Mouse (Mus musculus) T-cell, adult 2 months (primary cell): ENCODE results near the gene Dhh.

Source experiments
- DNase-seq: peaks from one replicate; pipeline ENCODE4 v3.0.0; 2022; ENCODE audit warnings: low spot score

Gene Dhh

DNA sequence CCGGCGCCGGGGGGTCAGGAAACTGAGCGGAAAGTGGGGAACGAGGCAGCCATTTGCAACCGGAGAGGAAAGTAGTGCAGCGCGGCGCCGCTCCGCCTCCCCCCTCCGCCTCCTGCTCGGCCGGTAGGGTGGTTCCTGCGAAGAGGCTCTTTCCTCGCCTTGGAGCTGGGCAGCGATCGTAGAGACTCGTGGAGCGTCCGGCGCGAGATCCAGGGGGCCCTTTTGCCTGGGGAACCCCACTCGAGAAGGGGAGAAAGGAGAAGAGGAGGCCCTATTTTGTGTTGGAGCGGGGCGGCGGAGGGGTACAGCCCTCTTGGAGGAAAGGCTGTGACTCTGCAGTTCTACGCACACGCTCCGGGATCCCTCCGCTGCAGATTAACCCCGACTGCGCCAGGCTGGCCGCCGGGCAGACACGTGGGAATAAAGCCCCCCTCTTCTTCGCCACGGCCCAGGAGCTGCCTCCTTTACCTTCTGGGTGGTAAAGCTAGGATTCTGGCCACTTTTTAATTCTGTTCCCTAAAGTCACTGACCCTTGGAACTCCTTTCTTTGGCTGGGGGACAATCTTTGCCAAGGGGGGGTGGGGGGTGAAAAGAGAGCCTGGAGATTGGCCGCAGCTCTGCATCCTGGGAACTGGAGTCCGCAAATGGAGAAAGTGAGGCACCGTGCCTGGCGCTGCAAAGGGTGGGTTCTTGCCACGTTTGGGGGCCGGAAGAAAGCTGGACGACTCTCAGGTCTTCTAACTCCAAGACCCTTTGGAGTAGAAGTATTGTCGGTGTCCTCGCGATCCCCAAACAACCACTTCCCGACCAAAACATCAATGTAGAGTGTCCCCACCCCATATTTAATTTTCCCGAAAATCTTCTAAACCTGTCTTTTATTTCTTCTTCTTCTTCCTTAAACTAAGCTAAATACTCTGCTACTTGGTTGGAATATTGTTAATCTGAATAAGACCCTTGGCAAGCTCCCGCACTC is 26.1 kb downstream of the Dhh start:
- peak; percentile 88 for DNase-seq

DNA sequence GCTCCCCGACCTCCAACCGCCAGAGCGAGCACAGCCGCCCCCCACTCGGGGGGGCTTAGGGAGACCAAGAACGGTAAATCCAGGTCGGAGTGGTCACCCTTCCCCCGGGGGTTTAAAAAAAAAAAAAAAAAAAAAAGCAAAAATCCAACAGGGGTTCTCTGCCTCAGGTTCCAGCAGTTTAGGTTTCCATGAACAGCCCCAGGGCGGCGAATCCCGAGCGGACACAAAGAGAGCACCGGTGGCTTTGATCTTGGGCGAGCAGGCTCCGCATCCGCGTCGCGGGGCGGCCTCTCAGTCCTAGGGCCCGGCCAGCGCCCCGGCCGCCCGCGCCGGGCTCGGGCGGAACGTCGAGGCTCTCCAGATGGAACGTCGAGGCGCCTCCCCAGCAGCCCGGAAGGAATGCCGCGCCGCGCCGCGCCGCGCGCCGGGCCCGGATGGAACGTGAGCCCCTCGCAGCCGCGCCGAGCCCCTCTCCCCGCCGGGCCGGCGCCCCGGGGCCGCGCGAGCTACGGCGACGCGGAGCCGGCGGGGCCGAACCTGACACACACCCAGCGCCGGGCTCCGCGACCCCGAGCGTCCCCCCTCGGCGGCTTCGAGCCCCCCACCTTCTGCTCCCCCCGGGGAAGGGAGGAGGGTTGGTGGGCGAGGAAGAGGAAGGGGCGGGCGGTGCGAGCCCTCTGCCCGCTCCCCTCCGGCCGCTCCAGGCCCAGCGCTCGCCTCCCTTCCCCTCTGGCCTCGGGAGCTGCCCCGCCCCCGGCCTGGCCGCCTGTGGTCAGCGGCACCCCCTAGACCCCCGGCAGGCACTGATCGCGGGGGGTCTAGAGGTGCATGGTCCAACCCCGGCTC is 27.0 kb downstream of the Dhh start, which contains the start of gene Kmt2d:
Gene Kmt2d (minus strand): TSS at position 135 of the 846 bp plus-strand sequence.
- no peak for DNase-seq

DNA sequence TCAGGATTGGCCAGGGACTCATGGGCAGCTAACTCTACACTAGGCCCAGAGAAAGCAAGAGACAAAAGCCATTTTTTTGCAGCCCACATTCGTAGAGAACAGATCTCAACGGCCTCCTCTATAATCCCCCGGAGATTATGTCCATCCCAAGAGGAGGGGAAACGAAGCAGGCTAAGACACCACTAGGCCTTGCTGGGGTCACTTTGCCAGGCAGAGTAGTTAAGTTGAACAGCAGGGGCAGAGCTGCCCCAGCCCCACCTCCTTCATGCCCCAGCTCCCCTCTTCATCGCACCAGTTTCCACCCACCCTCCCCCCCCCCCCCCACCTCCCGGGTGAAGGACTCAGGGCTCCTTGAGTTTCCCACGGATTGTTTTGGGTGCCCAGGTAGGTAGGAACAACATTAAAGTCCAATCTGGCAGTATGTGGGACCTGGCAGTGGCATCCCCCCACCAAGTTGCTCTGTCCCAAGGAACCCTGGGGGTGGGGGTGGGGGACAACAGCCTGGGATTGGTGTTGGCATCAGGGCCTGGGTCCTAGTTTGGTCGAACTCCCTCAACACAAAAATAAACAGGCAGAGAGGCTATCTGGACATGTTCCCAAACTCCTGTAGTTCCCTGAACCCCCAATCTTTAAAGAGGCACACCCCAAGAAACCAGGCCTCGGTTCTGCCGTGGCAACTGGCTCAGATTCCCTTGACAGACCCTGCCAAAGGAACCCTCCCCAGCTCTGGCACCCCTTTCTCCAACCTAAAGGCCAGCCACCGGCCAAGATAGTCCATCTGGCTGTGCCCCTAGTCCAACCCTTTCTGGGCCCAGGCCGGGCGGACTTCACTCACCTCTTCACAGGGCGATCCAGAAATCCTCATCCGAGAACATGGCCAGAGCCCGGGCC is 27.9 kb downstream of the Dhh start:
- no peak for DNase-seq

DNA sequence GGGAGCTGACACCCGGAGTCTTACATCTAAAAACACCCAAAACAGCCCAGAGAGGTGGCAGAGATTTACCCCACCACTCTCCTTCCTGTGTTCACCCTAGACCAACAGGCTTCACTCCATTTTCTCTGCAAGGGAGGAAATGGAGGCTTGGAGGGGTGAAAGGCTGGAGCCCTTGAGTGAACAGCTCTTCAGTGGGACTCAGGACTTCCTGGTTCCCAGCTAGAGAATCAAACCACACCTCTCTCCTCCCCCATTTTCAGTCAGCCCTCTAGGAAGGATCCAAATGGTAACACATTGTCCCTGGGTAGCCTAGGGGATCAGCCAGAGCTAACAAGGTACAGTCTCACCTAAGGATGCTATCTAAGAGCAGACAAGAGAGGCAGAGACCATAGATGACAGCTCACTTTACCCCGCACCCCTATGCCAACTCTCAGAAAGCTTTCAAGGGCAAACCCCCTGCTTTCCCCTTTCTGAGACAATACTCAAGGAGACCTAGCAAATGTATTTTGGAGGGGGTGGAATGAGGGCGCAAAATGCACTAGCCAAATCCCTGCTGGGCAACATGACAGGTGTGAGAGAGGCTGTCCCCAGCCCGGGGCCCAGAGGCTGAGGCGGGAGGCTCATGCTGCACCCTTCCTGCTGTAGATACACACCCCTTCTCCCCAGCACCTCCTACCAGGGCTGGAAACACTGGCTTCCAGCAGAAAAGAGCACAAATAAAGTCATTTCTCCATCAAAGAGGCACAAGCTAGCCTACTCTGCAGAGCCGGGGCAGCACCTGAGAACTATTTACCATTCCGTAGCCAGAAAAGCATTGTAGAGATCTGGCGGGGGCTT is 28.8 kb downstream of the Dhh start:
- DNase-seq, result peak; percentile 49

DNA sequence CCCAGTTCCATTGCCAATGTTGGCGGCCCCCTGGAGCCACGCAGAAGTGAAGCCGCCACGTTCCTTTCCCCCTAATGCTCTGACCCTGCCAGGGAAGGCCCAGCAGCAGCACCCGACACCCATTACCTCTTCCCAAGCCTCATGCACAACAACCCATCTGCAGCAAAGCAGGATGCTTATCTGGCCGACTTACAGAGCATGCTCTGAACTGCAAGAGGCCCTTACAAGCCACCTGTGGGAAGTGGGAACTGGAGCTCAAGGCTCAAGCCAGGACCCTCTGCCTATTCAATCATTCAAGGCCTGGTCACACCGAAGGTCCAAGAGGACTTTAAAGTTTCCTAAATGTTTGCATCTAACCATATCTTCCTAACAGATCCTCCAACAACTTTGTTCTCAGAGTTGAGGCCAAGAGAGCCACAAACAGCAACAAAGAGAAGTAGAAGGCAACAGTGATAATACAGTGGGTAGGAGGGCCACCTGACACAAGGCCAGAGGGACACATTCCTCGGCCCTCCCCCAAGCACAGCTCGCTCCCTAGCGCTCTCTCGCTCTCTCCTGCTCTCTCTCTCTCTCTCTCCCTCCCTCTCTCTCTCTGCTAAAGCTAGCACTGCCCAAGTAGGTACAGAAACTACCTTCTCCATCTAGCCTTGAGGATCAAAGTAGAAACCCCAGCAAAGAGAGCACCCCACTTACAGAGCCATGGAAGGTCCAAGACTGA is 29.8 kb downstream of the Dhh start:
- DNase-seq, result no peak

DNA sequence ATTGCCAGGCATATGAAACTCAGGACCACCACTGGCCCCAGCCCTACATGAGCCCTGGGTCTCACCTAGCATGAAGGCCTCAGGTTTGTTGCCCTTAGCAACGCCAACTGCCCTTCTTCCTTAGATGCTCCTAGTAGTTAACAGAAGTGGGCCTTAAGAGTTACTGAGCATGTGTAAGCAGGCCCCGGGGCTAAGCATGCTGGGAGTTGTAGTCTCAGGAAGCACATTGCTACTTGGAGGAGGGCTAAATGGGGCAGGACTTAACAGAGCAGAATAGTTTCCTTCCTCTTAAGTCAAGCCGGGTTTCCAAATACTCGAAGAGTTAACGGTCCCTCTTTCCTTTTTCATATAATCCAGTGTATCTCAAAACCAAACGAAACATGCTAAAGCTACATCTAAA is 31.0 kb downstream of the Dhh start:
- DNase-seq, result peak; percentile 77

DNA sequence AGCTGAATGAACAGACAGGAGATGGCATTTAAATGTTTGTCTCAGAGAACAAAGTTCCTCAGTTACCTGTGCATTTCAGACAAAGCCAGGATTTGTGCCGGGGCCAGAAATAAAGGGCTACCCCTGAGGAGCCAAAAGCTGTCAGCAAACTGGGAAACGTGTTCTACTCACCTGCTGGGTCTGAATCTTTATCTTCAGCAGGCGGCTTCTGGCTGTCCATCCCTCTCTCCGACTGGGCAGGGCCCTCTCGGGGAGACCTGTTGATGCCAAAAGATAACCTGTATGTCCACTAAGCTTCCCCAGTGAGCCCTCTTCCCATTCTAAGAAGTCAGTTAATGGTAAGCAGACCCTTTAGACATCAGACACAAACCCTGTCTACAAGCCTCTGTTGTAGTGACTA is 31.8 kb downstream of the Dhh start:
- DNase-seq, result no peak

DNA sequence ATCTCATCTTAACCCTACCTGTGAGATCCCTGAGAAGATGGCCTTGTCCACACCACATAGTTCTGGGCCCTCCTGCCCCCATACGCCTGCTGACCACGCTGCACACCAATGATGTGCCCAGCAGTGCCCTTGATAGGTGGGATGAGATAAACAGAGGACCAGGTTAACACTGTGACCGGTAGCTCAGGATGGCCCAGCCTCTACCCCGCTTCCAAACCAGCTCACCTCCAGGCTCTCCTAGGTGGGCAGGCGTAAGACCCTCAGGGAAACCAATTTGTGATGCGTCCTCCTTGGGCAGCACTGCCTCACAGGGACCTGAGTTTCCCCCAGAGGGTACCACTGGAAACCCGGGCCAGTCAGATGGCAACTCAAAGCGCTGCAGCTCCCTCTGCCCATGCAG is 32.6 kb downstream of the Dhh start:
- no peak for DNase-seq

DNA sequence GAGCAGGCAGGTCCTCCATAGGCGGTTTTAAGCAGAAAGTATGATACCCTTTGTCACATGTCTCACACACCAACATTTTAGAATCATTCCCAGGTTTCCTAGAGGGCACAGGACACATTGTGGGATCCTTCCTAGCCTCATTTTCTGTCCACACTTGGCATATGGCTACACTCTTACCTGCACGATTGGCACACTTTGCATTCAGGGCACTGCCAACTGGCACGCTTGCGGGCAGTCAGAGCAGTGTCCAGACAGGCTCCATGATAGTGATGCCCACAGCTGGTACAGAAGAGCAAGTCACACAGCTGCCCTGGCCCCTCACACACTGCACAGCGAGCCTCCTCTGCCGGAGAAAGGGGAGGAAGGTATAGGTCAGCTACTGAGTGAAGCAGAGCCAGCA is 33.4 kb downstream of the Dhh start:
- DNase-seq, result no peak

DNA sequence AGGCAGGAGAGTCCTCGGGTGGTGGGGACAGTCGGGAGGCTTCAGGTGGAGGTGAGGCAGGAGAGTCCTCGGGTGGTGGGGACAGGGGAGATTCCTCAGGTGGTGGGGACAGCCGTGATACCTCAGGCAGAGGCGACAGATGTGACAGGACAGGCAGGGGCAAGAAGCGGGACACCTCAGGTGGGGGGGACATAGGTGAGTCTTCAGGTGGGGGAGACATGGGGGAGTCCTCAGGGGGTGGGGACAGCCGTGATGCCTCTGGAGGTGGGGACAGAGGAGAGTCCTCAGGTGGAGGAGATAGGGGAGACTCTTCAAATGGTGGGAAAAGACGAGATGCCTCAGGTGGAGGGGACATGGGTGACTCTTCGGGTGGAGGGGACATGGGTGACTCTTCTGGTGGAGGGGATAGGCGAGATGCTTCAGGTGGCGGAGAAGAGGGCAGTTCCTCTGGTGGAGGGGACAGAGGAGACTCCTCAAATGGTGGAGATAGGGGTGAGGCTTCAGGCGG is 34.8 kb downstream of the Dhh start:
- no peak for DNase-seq

DNA sequence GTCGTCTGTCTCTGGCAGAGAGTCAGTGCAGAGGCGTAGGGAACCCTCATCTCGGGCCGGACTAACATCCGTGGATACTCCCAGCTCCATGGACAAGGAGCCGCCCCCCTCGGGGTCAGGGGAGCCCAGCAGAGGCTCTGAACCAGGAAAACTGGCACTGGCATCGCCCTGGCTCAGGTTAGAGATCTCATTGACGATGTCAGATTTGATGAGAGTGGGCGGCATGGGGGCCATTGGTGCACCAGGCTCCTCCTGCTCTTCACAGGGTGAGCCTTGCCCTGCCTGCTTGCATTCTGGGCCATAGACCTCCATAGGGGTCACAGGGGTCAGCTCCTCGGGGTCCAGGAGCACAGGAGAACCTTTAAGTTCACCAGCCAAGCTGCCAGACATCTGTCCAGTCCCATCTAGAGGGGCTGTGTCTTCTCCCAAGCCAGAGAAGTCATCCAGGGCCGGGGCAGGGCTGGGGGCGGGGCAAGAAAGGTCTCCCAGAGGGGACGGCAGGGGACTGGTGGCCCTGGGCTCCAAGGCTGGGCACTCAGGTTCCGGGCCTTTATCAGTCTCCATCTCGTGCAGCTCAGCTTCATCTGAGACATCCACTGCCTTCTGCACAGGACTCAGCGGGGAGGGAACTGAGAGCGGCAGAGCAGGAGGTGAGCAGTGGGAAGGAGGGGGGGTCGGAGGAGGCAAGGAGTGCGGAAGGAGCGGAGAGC is 36.5 kb downstream of the Dhh start:
- no peak for DNase-seq

DNA sequence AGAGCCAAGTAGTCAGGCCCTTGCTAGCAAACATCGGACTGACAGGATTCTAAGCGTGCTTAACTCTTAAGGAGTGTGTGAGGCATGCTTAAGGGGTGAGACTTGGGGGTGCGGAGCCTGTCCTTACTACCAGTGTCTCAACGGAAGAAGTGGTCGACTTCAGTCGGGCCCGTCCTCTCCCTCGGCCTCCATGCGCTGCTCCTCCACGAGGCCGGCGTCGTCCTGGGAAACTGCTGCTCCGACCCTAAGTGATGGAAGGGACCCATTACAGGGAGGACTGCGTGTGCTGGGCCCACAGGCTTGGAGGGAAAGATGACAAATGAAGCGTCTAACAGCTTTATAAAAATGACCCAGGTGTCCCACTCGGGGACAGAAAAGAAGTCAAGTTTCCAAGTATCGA is 37.4 kb downstream of the Dhh start:
- no peak for DNase-seq

DNA sequence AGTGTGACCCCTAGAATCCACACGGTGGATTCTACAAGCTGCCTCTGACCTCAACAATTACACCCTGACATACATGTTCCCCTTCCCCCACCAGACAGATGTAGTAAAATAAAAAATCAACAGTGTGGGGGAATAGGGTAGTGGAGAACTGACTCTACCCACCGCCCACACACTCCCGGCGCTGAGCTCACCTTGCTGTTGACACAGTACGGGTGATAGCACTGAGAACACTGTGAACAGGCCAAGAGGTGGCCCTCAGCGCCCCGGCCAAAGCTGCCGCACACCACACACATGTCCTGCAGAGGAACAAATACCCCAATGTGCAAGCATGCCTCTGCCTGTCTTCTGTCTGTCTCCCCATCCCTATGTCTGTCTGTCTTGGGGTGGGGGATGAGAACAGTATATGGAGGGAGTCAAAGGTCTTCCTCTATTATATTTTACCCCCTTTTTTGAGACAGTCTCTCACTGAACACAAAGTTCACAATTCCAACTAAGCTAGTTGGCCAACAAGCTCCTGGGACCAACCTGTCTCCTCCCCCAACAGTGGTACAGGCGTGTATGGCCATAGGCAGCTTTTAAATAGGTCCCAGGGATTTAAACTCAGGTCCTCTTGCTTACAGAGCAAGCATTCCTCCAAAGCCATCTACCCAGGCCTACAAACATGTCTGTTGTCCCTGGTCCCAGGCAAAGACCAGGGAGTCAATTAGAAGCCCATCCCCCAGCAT is 38.9 kb downstream of the Dhh start:
- no peak for DNase-seq

DNA sequence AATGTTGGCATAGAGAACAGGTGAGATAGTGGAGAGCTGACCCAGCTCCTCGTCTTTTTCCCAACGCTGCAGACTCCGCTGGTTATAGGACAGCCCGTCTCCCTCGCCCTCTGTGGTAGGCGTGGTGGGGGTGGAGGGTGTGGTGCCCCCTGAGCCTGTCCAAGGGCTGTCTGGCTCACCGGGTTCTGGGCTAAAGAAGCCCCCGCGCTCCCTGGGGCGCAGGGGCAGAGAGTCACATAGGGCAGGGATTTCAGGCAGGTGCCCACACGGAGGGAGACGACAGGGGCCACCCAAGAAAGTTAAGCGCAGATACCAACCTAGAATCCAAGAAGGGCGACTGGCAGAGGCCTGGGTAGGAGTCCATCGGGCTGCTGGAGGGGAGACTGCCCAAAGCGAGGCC is 44.1 kb downstream of the Dhh start:
- DNase-seq, result no peak

DNA sequence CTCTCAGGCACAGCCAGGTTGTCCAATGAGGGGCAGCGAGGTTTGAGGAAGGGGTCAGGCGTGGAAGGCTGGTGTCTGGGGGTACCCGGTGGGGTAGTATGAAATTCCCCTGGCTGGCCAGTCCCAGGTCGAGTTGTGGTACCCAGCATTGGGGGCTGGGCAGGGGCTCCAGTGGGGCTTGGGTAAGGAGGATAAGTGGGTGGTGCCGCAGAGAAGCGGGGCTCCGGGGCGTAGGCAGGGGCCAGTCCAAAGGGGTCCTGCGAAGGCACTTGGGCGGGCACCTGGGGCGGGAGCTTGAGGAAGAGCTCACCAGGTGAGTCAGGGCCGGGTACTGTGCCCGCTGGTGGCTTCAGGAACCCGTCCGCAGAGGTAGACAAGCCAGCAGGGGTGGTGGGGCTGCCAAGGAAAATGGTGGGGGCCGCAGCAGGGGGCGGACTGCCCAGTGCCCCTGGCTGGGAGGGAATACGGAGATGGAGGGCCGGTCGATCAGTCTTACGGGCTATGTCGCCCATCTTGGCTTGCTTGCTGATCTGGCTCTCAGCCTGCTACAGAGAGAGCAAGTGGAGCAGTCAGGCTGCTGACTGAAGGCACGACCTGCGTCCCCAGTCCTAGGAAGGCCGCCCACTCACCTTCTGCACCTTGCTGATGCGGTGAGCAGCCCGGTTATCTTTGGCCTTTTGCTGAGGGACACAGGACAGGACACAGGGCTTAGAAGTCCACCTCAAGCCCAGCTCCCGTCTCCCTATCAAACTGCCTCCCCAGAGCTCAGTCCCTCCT is 45.0 kb downstream of the Dhh start:
- DNase-seq, result no peak

DNA sequence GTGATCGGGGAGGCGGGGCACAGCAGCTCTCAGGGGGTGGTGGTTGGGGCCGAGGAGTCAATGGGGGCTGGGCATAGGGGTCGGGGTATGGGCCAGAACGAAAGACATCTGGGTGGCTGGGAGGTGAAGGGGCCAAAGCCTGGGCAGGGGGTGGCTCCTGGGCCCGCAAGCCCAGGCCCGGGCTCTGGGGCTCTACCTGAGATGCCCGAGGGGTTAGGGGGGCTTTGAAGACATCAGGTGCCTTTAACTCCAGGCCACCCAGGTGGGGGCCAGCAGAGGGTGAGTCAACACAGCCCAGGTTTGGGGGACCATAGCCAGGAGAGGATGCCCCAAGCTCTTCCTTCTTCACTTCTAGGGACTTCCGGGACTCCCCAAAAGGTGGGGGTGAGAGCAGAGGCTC is 45.6 kb downstream of the Dhh start:
- DNase-seq, result no peak

DNA sequence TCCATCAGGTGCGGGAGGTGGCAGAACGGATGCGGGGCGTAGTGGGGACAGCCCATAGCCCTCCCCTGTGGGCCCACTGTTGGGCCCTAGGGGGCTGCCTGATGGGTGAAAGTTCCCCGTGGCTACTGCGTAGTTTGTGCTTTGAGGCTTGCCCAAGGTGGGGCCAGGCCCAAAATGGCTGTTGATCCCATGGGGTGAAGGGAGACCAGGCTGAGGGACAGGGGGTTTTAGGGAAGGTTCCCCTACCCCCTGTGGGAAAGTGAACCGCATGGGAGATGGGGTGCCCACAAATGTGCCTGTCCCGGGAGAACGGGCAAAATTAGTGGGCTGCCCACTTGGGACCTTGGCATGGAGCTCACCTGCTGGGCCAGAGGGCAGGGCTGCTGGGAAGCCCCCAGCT is 46.3 kb downstream of the Dhh start:
- DNase-seq, result no peak

DNA sequence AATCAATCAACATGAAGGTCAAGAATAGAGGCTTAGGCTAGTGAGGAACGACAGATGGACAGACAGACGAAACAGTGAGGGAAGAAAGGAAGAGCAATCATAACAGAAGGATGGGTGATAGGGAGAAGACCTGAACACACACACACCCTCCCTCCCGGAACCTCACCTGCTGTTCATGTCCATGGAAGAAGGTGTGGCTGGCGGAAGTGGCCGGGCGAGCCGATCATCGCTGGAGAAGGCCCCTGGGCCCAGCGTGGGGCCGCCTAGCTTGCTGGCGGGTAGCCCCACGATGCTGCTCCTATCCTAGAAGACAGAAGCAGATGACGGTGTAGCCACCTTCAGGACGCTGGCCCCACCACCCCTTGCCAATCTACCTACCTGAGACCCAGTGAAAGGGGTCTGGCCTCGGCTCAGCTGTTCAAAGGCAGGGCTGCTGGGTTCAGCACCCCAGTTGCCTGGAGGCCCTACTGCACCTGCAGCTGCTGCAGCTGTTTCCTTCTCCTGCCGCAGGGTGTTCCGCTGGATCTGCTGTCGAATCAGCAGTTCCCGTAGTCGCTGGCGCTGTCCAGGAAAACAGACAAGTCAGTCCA is 47.0 kb downstream of the Dhh start:
- no peak for DNase-seq
